Mouse (Mus musculus): ENCODE measurements around the gene F2rl2.

GRCm38 (mm10) chr13:95655284-95655683 is 41.4 kb upstream of the F2rl2 start:
- TF ChIP-seq HCFC1 (IDR thresholded peaks at IDR 0.05; ENCODE audit: borderline replicate concordance, insufficient read depth, low read length) (no peak), CHD2 (IDR thresholded peaks at IDR 0.05; ENCODE audit: low read depth, low read length) (no peak), ZC3H11A (IDR thresholded peaks at IDR 0.05; ENCODE audit: borderline replicate concordance, low read depth, low read length) (no peak), MAFK (IDR thresholded peaks at IDR 0.05; ENCODE audit: insufficient read depth, low read depth, low read length) (no peak)
